Mouse (Mus musculus) retina, adult 2 months (tissue): Measurements from ENCODE around the gene Sub1.

Experiments
- DNase-seq: peaks from one replicate; pipeline ENCODE4 v3.0.0-alpha.2; 2012; ENCODE audit warnings: low read depth, low spot score

The Sub1 gene

DNA sequence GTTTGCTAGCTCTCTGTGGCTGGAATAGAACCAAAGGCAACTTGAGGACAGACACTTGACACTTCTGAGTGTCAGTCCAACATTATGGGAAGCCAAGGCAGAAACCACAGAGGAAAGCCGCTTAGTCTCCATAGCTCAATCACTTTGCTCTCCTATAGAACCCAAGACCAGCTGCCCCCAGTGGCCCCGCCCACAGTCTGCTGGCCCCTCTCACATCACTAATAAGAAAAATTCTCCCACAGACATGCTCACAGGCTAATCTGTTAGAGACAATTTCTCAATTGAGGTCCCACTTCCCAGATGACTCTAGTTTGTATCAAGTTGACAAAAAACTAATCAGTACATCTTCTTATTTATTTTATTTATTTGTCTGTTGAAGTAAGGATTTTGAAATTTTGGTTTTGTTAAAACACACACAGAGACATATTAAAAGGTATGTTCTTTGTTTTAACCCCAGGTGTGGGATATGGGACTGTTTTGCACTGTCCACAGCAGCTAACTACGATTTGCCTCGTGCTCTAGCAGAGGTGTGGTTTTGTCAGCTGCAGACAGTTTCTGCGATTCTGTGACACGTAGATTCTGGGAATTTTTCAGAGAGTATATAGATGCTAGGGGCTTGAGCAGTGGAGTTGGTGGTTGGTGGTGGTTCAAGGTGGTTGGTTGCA lies 16.9 kb upstream of the Sub1 start:
- no peak for DNase-seq

DNA sequence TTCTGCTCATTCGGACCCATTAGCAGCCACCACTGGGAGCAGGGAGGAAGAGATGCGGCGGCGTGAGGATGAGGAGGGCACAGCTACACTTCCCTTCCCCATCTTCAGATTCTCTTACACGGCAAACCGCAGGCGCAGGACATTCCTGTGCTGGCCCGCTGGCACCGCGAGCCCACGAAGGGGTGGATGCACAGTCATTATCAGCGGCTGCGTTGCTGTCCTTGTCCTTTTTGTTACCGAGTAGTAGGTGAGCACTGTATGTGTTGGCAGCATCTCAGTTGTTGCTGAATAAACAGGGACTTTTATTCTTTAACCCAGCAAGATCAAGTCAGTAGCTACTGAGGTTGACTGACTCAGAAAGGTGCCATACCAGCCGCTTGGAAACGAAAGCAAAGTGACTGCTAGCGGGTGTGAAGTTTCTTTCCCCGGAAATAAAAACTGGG lies 13.8 kb upstream of the Sub1 start:
- DNase-seq: no peak

- no peak for DNase-seq
These were observed 13.2 kb upstream of the Sub1 start for GRCm38 (mm10) chr15:12009712-12010601.

- DNase-seq: no peak
These were observed 12.1 kb upstream of the Sub1 start for GRCm38 (mm10) chr15:12008894-12009293.

DNA sequence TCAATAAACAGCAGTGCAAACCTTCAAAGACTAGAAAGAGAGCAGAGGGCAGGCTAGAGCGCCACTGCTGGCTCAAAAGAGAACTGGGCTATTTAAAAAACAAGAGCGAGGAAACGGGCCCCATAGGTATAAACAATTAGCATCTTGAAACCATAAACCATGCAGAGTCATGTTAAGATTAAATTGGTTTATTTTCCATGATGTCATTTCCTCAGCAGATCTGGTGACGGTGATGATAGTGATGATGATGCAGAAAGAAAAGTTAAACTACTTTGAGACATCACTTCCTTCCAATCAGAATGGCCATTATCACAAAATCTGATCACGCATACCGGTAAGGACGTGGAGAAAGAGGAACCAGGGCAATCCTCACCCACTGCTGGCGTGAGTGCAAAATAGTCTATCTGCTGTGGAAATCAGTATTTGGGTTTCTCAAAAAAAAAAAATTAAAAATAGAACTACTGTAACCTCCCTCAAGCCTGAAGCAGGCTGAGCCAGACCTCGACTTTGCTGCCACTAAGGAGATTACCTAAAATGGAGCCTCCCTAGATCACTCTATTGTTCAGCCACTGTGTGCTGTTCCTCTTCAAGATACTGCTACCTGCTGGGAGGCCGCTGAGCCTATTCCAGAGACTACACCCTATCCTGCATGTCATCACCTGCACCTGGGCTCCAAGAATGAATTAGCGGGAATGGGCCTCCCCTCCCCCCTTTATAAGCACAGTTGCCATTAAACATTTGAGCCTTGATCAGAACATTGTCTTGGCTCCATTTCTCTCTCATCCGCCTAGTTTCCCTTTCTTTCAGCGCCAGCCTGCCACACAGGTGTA lies 11.4 kb upstream of the Sub1 start:
- no peak for DNase-seq

- no peak for DNase-seq
These were observed 10.6 kb upstream of the Sub1 start for GRCm38 (mm10) chr15:12007421-12007820.

- no peak for DNase-seq
These were observed 9.4 kb upstream of the Sub1 start for GRCm38 (mm10) chr15:12006169-12006568.

DNA sequence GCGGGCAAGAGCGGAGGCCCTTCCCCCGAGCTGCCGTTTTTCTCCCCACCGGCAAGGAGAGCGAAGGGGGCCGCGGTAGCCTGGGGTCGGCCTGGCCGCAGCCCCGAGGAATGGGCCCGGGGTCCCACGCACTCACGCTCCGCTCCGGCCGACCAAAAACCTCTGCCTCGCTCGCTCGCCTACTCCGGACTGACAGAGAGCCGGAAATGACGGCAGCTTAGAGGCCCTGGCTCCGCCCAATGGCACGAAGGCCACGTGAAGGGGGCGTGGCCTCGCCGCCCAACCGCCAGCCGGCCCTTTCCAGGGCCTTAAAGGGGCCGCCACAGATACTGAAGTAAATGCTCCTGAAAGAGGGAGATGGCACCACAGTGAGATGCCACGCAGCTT lies 975 bp downstream of the Sub1 start:
- peak; percentile 83 for DNase-seq

GRCm38 (mm10) chr15:11994921-11995814 lies 1.6 kb downstream of the Sub1 start:
- DNase-seq: no peak

- DNase-seq: no peak
These were observed 2.8 kb downstream of the Sub1 start for GRCm38 (mm10) chr15:11994006-11994405.

DNA sequence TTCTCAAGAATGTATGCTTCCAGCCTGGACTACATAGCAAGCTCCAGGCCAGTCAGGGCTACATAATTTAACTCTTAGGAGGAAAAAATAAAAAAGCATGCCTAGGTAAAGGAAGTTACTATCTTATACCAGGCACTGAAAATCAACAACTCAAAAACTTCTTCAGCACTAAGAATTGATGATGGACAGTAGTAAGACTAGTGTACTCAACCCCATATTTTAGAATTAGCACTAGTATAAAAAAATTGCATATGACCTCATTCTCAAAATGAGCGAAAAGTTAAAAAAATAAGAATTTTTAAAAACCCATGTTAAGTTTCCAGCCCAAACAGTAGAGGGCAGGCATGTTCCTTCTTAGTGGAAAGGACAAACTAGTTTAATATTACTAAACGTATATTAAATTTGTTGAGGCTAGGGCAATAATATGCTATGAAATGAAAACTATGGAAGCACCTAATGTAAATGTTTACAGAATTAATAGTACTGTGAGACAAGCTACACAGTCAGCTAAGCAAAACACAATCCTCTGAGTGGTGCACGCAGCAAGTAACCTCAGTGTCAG lies 5.2 kb downstream of the Sub1 start:
- DNase-seq: no peak

DNA sequence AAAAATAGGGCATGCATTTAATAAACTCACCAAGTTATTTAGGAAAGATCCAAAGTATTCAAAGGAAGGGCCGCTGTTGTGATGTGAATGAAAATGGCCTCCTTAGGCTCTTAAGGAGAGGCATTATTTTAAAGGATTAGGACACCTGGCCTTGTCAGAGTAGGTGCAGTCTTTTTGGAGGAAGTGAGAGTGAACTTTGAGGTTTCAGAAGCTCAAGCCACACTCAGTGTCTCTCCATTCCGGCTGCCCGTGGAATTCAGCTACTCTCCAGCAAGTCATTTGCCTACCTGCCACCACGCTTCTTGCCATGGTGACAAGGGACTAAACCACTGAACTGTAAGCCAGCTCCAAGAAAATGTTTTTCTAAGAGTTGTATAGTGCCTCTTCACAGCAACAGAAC lies 8.2 kb downstream of the Sub1 start:
- no peak for DNase-seq

DNA sequence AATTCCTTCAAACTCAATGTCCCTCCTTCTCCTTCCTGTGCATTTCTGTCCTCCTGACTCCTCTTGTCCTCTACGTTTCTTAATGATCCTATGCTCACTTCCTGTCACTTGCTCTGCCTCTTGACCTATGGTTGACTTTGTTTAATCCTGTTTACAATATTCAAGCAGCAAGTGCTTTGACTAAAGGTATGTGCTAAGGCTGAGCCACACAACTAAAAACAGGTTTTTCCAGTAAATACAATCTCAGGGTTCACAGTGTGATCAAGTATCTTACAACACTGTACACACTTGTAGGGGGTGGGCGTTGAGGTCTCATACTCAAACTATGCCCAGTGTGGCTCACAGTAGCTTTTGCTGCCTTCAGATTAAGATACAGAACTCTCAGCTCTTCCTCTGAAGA lies 8.9 kb downstream of the Sub1 start:
- DNase-seq: no peak

DNA sequence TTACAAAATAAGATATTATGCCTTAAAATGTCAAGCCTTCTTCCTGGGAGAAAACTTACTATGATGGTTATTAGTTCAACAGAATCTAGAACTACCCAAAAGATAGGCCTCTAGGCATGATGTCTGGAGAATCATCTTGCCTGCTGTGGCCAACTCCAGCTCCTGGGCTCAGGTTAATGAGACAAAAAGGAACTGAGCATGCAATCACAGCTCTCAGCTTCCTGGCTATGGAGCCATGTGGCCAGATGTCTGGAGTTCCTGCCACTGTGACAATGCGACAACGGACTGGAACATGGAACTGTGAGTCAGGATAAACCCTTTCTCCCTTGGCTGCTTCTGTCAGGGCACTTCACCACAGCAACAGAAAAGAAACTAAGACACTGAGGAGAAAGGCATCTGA lies 14.8 kb downstream of the Sub1 start:
- no peak for DNase-seq

- DNase-seq: no peak
These were observed 15.3 kb downstream of the Sub1 start for GRCm38 (mm10) chr15:11981501-11981900.

GRCm38 (mm10) chr15:11978175-11978574 lies 18.6 kb downstream of the Sub1 start:
- no peak for DNase-seq

DNA sequence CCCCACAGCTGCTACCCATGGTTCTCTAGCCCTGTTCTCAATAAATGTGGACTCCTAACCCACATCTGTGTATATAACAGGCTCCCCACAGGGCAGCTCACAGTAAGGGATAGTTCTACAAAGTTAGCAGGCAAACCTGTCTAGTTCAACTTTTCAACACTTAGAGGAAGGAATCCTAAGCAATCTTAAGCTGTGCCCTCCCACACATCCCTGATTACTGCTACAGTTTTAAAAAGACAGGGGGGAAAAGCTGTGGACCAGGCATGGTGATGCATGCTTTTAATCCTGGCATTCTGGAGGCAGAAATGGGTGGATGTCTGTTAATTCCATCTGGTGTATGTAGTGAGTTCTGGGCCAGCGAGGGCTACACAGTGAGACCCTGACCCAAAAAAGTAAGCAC lies 19.7 kb downstream of the Sub1 start:
- no peak for DNase-seq

- DNase-seq: no peak
These were observed 20.9 kb downstream of the Sub1 start for GRCm38 (mm10) chr15:11975836-11976235.

DNA sequence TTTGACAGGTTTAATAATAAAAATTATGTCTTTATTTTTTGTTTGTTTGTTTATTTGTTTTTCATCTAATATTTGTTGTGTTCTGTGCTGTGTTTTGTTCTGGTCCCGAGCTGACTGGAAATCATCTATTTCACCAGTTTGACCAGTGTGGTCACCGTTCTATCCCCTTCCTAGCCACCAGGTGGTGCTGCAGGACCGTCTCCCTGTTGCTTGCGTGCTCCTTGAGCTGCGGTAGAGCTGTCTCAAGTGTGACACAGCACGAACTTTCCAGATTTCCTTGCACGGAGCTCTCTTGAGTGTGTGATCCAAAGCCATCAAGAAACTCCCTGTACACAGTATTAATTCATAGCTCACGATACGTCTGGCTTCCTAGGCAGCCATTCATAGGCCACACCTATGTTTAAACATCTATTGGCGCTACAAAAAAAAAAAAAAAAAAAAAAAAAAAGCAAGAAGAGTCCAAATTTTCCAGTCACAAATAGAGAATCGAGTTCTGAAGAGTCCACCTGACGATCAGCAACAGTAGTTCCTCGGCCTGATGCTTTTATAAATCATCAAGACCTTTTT lies 24.8 kb downstream of the Sub1 start:
- DNase-seq: peak; percentile 48

DNA sequence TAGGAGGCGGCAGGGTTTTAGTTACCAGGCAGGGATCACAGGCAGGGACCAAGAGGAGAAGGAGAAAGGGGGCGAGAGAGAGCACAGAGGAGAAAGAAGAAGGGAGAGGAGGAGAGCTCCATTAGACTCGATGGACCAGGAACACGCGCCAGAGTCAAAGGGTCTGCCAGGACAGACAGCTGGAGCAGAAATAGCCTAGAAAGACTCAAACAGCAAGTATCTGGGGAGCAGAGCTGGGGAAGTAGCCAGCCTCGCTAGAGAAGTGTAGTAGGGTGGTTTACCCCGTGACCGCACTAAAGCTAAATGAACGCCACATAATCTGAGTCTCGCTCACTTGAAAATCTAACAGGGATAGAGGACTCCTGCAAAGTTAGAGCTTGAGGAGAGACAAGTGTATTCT lies 26.2 kb downstream of the Sub1 start:
- no peak for DNase-seq

DNA sequence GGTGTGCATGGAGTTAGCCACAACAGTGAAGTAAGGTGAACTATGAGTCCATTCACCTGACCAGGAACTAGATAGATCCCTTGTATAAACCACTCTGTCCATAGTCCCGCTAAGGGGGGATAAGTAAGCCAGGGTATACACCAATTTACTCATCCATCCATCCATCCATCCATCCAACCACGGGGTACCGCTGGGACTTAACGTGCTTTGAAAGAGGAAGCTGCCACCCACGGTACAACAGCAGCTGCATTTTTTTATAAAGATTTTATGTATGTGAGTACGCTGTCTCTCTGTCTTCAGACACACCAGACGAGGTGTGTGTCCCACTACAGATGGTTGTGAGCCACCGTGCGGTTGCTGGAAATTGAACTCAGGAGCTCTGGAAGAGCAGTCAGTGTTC lies 27.9 kb downstream of the Sub1 start:
- DNase-seq: no peak
